Mouse (Mus musculus): ENCODE measurements around the gene Ulk4. TPM values are rescaled to one million over a fixed set of nuclear protein-coding genes. Genes with fewer than 3 reads are reported as not detected.
"Not testable (repeated sequence)": the region's sequence is repeated elsewhere in the genome, so short reads cannot be mapped to it uniquely, and the experiment has no call there.

The Ulk4 gene
- total and polyA plus RNA-seq, 3 experiments = 0.18 to 2.3 (median 0.30) TPM

- no peak overlapping the region for H3K4me3 ChIP-seq
- H3K79me2 ChIP-seq (replicated peaks; ENCODE audit: control insufficient read depth, insufficient read depth, low read length) = no peaks in the 10 kb centered on the region
- no peak for DNase-seq
- no peak overlapping the region for H3K27ac ChIP-seq
- intact Hi-C loops (cut with DNase I) = loop anchor here (5.0 kb wide), 2 partner anchors 210 to 425 kb away; no protein-coding TSS in a partner anchor
- H3K27me3 ChIP-seq (ENCODE audit: control insufficient read depth, insufficient read depth, low read length) = no peaks in the 10 kb centered on the region
- H3K4me1 ChIP-seq (ENCODE audit: control insufficient read depth, insufficient read depth, low read length) = no peaks in the 10 kb centered on the region
- WGBS = 76% methylated on average over 6 of the region's 6 CpGs
- H3K9ac ChIP-seq (ENCODE audit: low read depth, low read length) = no peak overlapping the region
- H3K36me3 ChIP-seq (ENCODE audit: control insufficient read depth, insufficient read depth, low read length) = no peaks in the 10 kb centered on the region
- TF ChIP-seq POLR2A (IDR thresholded peaks at IDR 0.05; ENCODE audit: insufficient read depth, low read depth, low read length) (no peak), CTCF (IDR thresholded peaks at IDR 0.05) (no peak), EP300 (IDR thresholded peaks at IDR 0.05; ENCODE audit: insufficient read depth, low read depth, low read length) (no peak)
Observed at GRCm38 (mm10) chr9:121247047-121247446, 29.9 kb downstream of the Ulk4 start.

- Histone ChIP-seq H3K27ac (no peak overlapping the region), H3K4me1 (ENCODE audit: control insufficient read depth, insufficient read depth, low read length) (no peaks in the 10 kb centered on the region), H3K79me2 (replicated peaks; ENCODE audit: control insufficient read depth, insufficient read depth, low read length) (no peaks in the 10 kb centered on the region), H3K27me3 (ENCODE audit: control insufficient read depth, insufficient read depth, low read length) (no peaks in the 10 kb centered on the region), H3K4me3 (no peak overlapping the region), H3K9ac (ENCODE audit: low read depth, low read length) (no peak overlapping the region), H3K36me3 (ENCODE audit: control insufficient read depth, insufficient read depth, low read length) (no peaks in the 10 kb centered on the region)
- no peak for TF ChIP-seq CTCF (IDR thresholded peaks at IDR 0.05)
- TF ChIP-seq EP300 (IDR thresholded peaks at IDR 0.05; ENCODE audit: insufficient read depth, low read depth, low read length) = no peak
- TF ChIP-seq POLR2A (IDR thresholded peaks at IDR 0.05; ENCODE audit: insufficient read depth, low read depth, low read length) = no peak
- no peak for DNase-seq
- intact Hi-C loops (cut with DNase I) = loop anchor here (5.0 kb wide), 2 partner anchors 640 to 740 kb away; no protein-coding TSS in a partner anchor
- WGBS = 81% methylated on average over 6 of the region's 6 CpGs
Observed at GRCm38 (mm10) chr9:121242331-121242730, 34.7 kb downstream of the Ulk4 start.

GRCm38 (mm10) chr9:121241806-121242205 lies 35.2 kb downstream of the Ulk4 start:
- DNase-seq = no peak
- no peaks in the 10 kb centered on the region for H3K4me1 ChIP-seq (ENCODE audit: control insufficient read depth, insufficient read depth, low read length)
- H3K27ac ChIP-seq = no peak overlapping the region
- no peaks in the 10 kb centered on the region for H3K27me3 ChIP-seq (ENCODE audit: control insufficient read depth, insufficient read depth, low read length)
- H3K9ac ChIP-seq (ENCODE audit: low read depth, low read length) = no peak overlapping the region
- no peaks in the 10 kb centered on the region for H3K79me2 ChIP-seq (replicated peaks; ENCODE audit: control insufficient read depth, insufficient read depth, low read length)
- H3K36me3 ChIP-seq (ENCODE audit: control insufficient read depth, insufficient read depth, low read length) = no peaks in the 10 kb centered on the region
- H3K4me3 ChIP-seq = no peak overlapping the region
- 26% methylated on average over 5 of the region's 5 CpGs for WGBS
- TF ChIP-seq POLR2A (IDR thresholded peaks at IDR 0.05; ENCODE audit: insufficient read depth, low read depth, low read length) = no peak
- TF ChIP-seq CTCF (IDR thresholded peaks at IDR 0.05) = no peak
- no peak for TF ChIP-seq EP300 (IDR thresholded peaks at IDR 0.05; ENCODE audit: insufficient read depth, low read depth, low read length)
- intact Hi-C loops (cut with DNase I) = loop anchor here (5.0 kb wide), 2 partner anchors 640 to 740 kb away; no protein-coding TSS in a partner anchor

- H3K27ac ChIP-seq = no peak overlapping the region
- 76% methylated on average over 8 of the region's 8 CpGs for WGBS
- DNase-seq = no peak
- no peak overlapping the region for H3K4me3 ChIP-seq
- no peaks in the 10 kb centered on the region for H3K4me1 ChIP-seq (ENCODE audit: control insufficient read depth, insufficient read depth, low read length)
- H3K79me2 ChIP-seq (replicated peaks; ENCODE audit: control insufficient read depth, insufficient read depth, low read length) = no peaks in the 10 kb centered on the region
- no peaks in the 10 kb centered on the region for H3K27me3 ChIP-seq (ENCODE audit: control insufficient read depth, insufficient read depth, low read length)
- TF ChIP-seq EP300 (IDR thresholded peaks at IDR 0.05; ENCODE audit: insufficient read depth, low read depth, low read length) = no peak
- no peak for TF ChIP-seq POLR2A (IDR thresholded peaks at IDR 0.05; ENCODE audit: insufficient read depth, low read depth, low read length)
- TF ChIP-seq CTCF (IDR thresholded peaks at IDR 0.05) = no peak
- no peaks in the 10 kb centered on the region for H3K36me3 ChIP-seq (ENCODE audit: control insufficient read depth, insufficient read depth, low read length)
- H3K9ac ChIP-seq (ENCODE audit: low read depth, low read length) = no peak overlapping the region
- intact Hi-C loops (cut with DNase I) = loop anchor here (5.0 kb wide), 2 partner anchors 639 to 739 kb away; no protein-coding TSS in a partner anchor
Observed at GRCm38 (mm10) chr9:121241366-121241765, 35.6 kb downstream of the Ulk4 start.

GRCm38 (mm10) chr9:121240242-121240641 lies 36.8 kb downstream of the Ulk4 start:
- TF ChIP-seq CTCF (IDR thresholded peaks at IDR 0.05) (peak; percentile 75), EP300 (IDR thresholded peaks at IDR 0.05; ENCODE audit: insufficient read depth, low read depth, low read length) (0 out of 2 replicates have a peak, but pooled peaks have one; percentile 47)
- intact Hi-C loops (cut with DNase I) = loop anchor here (5.0 kb wide), 2 partner anchors 638 to 738 kb away; no protein-coding TSS in a partner anchor
- H3K4me3 ChIP-seq; H3K27ac ChIP-seq; DNase-seq; H3K4me1 ChIP-seq (ENCODE audit: control insufficient read depth, insufficient read depth, low read length); H3K27me3 ChIP-seq (ENCODE audit: control insufficient read depth, insufficient read depth, low read length); H3K9ac ChIP-seq (ENCODE audit: low read depth, low read length); H3K36me3 ChIP-seq (ENCODE audit: control insufficient read depth, insufficient read depth, low read length); H3K79me2 ChIP-seq (replicated peaks; ENCODE audit: control insufficient read depth, insufficient read depth, low read length): not testable (repeated sequence)
- 41% methylated on average over 5 of the region's 5 CpGs for WGBS

GRCm38 (mm10) chr9:121239571-121239970 lies 37.4 kb downstream of the Ulk4 start:
- H3K79me2 ChIP-seq (replicated peaks; ENCODE audit: control insufficient read depth, insufficient read depth, low read length) = no peaks in the 10 kb centered on the region
- 76% methylated on average over 6 of the region's 6 CpGs for WGBS
- no peak for TF ChIP-seq POLR2A (IDR thresholded peaks at IDR 0.05; ENCODE audit: insufficient read depth, low read depth, low read length)
- no peak for TF ChIP-seq EP300 (IDR thresholded peaks at IDR 0.05; ENCODE audit: insufficient read depth, low read depth, low read length)
- TF ChIP-seq CTCF (IDR thresholded peaks at IDR 0.05) = no peak
- H3K4me1 ChIP-seq (ENCODE audit: control insufficient read depth, insufficient read depth, low read length) = no peaks in the 10 kb centered on the region
- H3K27ac ChIP-seq = no peak overlapping the region
- DNase-seq = no peak
- intact Hi-C loops (cut with DNase I) = no loop called here
- no peak overlapping the region for H3K9ac ChIP-seq (ENCODE audit: low read depth, low read length)
- no peaks in the 10 kb centered on the region for H3K27me3 ChIP-seq (ENCODE audit: control insufficient read depth, insufficient read depth, low read length)
- H3K36me3 ChIP-seq (ENCODE audit: control insufficient read depth, insufficient read depth, low read length) = no peaks in the 10 kb centered on the region
- H3K4me3 ChIP-seq = no peak overlapping the region
